ENCODE assay signal across 13 mouse cellular contexts in the genomic region with DNA sequence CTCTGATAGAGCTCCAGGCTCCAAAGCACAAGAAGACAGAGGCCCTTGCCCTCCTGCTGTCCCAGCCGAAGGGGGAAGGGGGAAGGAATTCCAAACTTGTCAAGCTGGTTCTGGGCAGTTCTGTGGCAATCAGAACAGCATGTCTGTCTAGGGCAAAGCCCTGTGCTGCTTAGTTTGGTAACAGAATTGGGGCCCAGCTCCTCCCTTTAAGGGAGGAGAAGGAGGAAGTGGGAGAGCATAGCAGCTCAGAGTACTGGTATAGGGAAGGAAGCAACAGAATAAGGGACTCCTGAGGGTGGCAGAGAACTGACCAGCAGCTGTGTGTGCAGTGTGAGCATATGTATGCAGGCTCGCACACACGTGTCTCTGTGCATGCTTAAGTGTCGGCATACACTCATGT. TPM values are rescaled to one million over a fixed set of nuclear protein-coding genes. Genes with fewer than 3 reads are reported as not detected.
DNase-seq lines count a peak whose midpoint lies in the region; ATAC-seq and TF ChIP-seq lines count a peak whose summit lies in the region.
"Had no signal": no experiment of that assay in that cellular context is flagged by ENCODE, and none has a peak within 500 bp of the region (broad histone marks: within the 10 kb centered on the region; RNA-seq: fewer than 3 reads in every experiment).

No protein-coding gene starts in this region.

- peaks cover 32% of the 10 kb centered on the region for H3K4me1 ChIP-seq in thymus, adult 2 months (replicated peaks; ENCODE audit: control insufficient read depth, insufficient read depth, low read length)
- no peaks in the 10 kb centered on the region for H3K4me1 ChIP-seq in embryonic facial prominence, embryonic 14.5 days (ENCODE audit: control insufficient read depth, insufficient read depth, low read length)
- no peaks in the 10 kb centered on the region for H3K4me1 ChIP-seq in lung, postnatal 0 days (ENCODE audit: insufficient read depth, low read depth, low read length)
- H3K4me1 ChIP-seq: limb, embryonic 12.5 days; neural tube, embryonic 13.5 days had no signal

- intact Hi-C loops in left cerebral cortex, postnatal 36 days (cut with DNase I): loop anchor here (5.0 kb wide), 1 partner anchor 65 kb away; no protein-coding TSS in a partner anchor

- 39% methylated on average over 4 of the region's 4 CpGs for WGBS in thymus, adult 2 months
- WGBS in embryonic facial prominence, embryonic 14.5 days: 49% methylated on average over 4 of the region's 4 CpGs
- WGBS in lung, postnatal 0 days: 42% methylated on average over 4 of the region's 4 CpGs

- DNase-seq in thymus, adult 2 months: no peak
- DNase-seq in thymus, adult 18-20 months: no peak
- DNase-seq in embryonic facial prominence, embryonic 14.5 days (ENCODE audit: low spot score): peak; percentile 65
- DNase-seq in lung, postnatal 0 days (ENCODE audit: low spot score): peak; percentile 68
- DNase-seq in frontal cortex, postnatal 25 days (ENCODE audit: low spot score in 2 of 2): no peak
- no peak for DNase-seq in kidney, adult 18-20 months
- no peak for DNase-seq in left cerebral cortex, postnatal 36 days (ENCODE audit: low spot score in 2 of 2)

- TF ChIP-seq POLR2A in thymus, adult 2 months (IDR thresholded peaks at IDR 0.05; ENCODE audit: control insufficient read depth, extremely low read depth, insufficient read depth, low read length, poor library complexity): no peak

- no peak overlapping the region for H3K4me3 ChIP-seq in thymus, adult 2 months (ENCODE audit: control insufficient read depth, insufficient read depth, low read length)
- no peak overlapping the region for H3K4me3 ChIP-seq in embryonic facial prominence, embryonic 14.5 days (ENCODE audit: low read depth, low read length)
- no peak overlapping the region for H3K4me3 ChIP-seq in lung, postnatal 0 days (ENCODE audit: low read depth, low read length)
- H3K4me3 ChIP-seq: forebrain, embryonic 15.5 days; limb, embryonic 12.5 days; neural tube, embryonic 13.5 days had no signal

- H3K4me2 ChIP-seq in embryonic facial prominence, embryonic 14.5 days (ENCODE audit: low read depth, low read length): no peak overlapping the region
- H3K4me2 ChIP-seq in lung, postnatal 0 days (replicated peaks; ENCODE audit: low read depth, low read length): no peak overlapping the region
- H3K4me2 ChIP-seq: forebrain, embryonic 15.5 days; limb, embryonic 12.5 days; neural tube, embryonic 13.5 days had no signal

- no peak for TF ChIP-seq CTCF in thymus, adult 2 months (IDR thresholded peaks at IDR 0.05; ENCODE audit: borderline replicate concordance, control insufficient read depth, extremely low read depth, insufficient read depth, low read length, poor library complexity)
- no peak for TF ChIP-seq CTCF in lung, postnatal 0 days (IDR thresholded peaks at IDR 0.05)

- H3K36me3 ChIP-seq in thymus, adult 2 months (ENCODE audit: control insufficient read depth, insufficient read depth, low read length): peaks cover 94% of the 10 kb centered on the region
- no peaks in the 10 kb centered on the region for H3K36me3 ChIP-seq in embryonic facial prominence, embryonic 14.5 days (ENCODE audit: control insufficient read depth, insufficient read depth, low read length)
- H3K36me3 ChIP-seq in lung, postnatal 0 days (ENCODE audit: insufficient read depth, low read length): no peaks in the 10 kb centered on the region
- H3K36me3 ChIP-seq: forebrain, embryonic 15.5 days; limb, embryonic 12.5 days; neural tube, embryonic 13.5 days had no signal

- no peaks in the 10 kb centered on the region for H3K9me3 ChIP-seq in embryonic facial prominence, embryonic 14.5 days (ENCODE audit: control insufficient read depth, low read length)
- no peaks in the 10 kb centered on the region for H3K9me3 ChIP-seq in lung, postnatal 0 days (ENCODE audit: low read length)
- H3K9me3 ChIP-seq: forebrain, embryonic 15.5 days; limb, embryonic 12.5 days; neural tube, embryonic 13.5 days had no signal

- H3K27me3 ChIP-seq in thymus, adult 2 months (ENCODE audit: control insufficient read depth, insufficient read depth, low read length): no peaks in the 10 kb centered on the region
- no peaks in the 10 kb centered on the region for H3K27me3 ChIP-seq in embryonic facial prominence, embryonic 14.5 days (replicated peaks; ENCODE audit: control insufficient read depth, insufficient read depth, low read length)
- no peaks in the 10 kb centered on the region for H3K27me3 ChIP-seq in lung, postnatal 0 days (replicated peaks; ENCODE audit: insufficient read depth, low read length)

- H3K9ac ChIP-seq in embryonic facial prominence, embryonic 14.5 days (ENCODE audit: low read depth, low read length): no peak overlapping the region
- H3K9ac ChIP-seq in lung, postnatal 0 days (replicated peaks; ENCODE audit: low read depth): no peak overlapping the region
- H3K9ac ChIP-seq: forebrain, embryonic 15.5 days; limb, embryonic 12.5 days; neural tube, embryonic 13.5 days had no signal

- no peak for TF ChIP-seq EP300 in lung, postnatal 0 days (IDR thresholded peaks at IDR 0.05)

- ATAC-seq in embryonic facial prominence, embryonic 14.5 days (ENCODE audit: low read depth): peak; percentile 82; the same call in 1 of the 2 replicates
- peak; percentile 71 for ATAC-seq in lung, postnatal 0 days
- ATAC-seq: forebrain, embryonic 15.5 days; Patski had no signal

- peak overlapping the region; percentile 29; the same call in 1 of the 2 replicates for H3K27ac ChIP-seq in thymus, adult 2 months (ENCODE audit: control insufficient read depth, insufficient read depth, low read length)
- no peak overlapping the region for H3K27ac ChIP-seq in embryonic facial prominence, embryonic 14.5 days (replicated peaks; ENCODE audit: low read depth, low read length)
- no peak overlapping the region; the same call in 1 of the 2 replicates for H3K27ac ChIP-seq in lung, postnatal 0 days (ENCODE audit: low read length)
- H3K27ac ChIP-seq: forebrain, embryonic 15.5 days; kidney, postnatal 0 days; limb, embryonic 12.5 days; neural tube, embryonic 13.5 days had no signal

RNA-seq across cellular contexts. Expression of a gene that starts 25.6 kb away (rescaled TPM):
- polyA plus RNA-seq in thymus, adult 2 months (2012; rRNA removed): 153 TPM in 2 replicates
- polyA plus RNA-seq in embryonic facial prominence, embryonic 14.5 days (2014; fragmentation: Nextera tagmentation; extraction: Ambion mirVana): 4.9 and 6.4 TPM in 2 replicates
- polyA plus RNA-seq in lung, postnatal 0 days (2015; fragmentation: Nextera tagmentation; extraction: Ambion mirVana): 4.5 and 4.9 TPM in 2 replicates
- total RNA-seq in left cerebral cortex, postnatal 36 days (2021): 1 to 10 TPM; 2.4 to 3.5 TPM
- polyA plus RNA-seq: Patski had no signal

RNA-seq across cellular contexts. Expression of a gene that starts 26.0 kb away (rescaled TPM):
- polyA plus RNA-seq in thymus, adult 2 months (2012; rRNA removed): 0.16 TPM in 1 of 2 replicates, not detected in the other
- polyA plus RNA-seq in embryonic facial prominence, embryonic 14.5 days (2014; fragmentation: Nextera tagmentation; extraction: Ambion mirVana): 0.54 and 0.72 TPM in 2 replicates
- polyA plus RNA-seq in lung, postnatal 0 days (2015; fragmentation: Nextera tagmentation; extraction: Ambion mirVana): not detected in 2 replicates
- not detected for total RNA-seq in left cerebral cortex, postnatal 36 days (2021)
- polyA plus RNA-seq: forebrain, embryonic 15.5 days; heart, embryonic 16.5 days; kidney, postnatal 0 days; limb, embryonic 12.5 days; Patski had no signal

Comparison
In these comparisons a context has a peak if more than half of its experiments do, and no peak if none do; other contexts are left out.
1. DNase-seq: peak in embryonic facial prominence, embryonic 14.5 days (single experiment) and lung, postnatal 0 days (single experiment); none in thymus, adult 2 months (single experiment), thymus, adult 18-20 months (0 of 2), frontal cortex, postnatal 25 days (0 of 2), kidney, adult 18-20 months (single experiment) and left cerebral cortex, postnatal 36 days (0 of 2).
2. RNA of a gene that starts 25.6 kb away (polyA plus RNA-seq): 153 TPM in thymus, adult 2 months; 4.9 to 6.4 TPM in embryonic facial prominence, embryonic 14.5 days and 4.5 to 4.9 TPM in lung, postnatal 0 days; every median in the first group is over 10 times any median in the second.